Mouse (Mus musculus): ENCODE data around the gene Ackr4.

- TF ChIP-seq CTCF (IDR thresholded peaks at IDR 0.05; ENCODE audit: low read depth, low read length) (no peak), POLR2A (IDR thresholded peaks at IDR 0.05; ENCODE audit: insufficient read depth, low read length) (no peak), EP300 (IDR thresholded peaks at IDR 0.05; ENCODE audit: insufficient read depth, low read depth, low read length) (peak; percentile 73)
Observed at GRCm38 (mm10) chr9:104146683-104147082, 19.9 kb upstream of the Ackr4 start.
